Mouse (Mus musculus): Measurements from ENCODE around the gene Nudt9.
"Not testable (repeated sequence)": the region's sequence is repeated elsewhere in the genome, so short reads cannot be mapped to it uniquely, and the experiment has no call there.

DNA sequence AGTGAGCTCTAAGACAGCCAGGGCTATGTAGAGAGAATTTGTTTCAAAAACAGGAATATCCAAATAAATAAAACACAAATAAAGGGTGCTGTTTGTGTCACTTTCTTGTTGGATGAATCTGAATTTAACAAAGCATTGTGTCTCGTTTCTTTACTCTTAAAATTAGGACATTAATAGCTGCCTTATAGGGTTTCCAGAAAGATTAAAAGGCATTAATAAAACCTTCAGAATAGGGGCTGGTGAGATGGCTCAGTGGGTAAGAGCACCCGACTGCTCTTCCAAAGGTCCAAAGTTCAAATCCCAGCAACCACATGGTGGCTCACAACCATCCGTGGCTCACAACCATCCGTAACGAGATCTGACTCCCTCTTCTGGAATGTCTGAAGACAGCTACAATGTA, 21.9 kb upstream of the Nudt9 start:
- TF ChIP-seq POLR2A (IDR thresholded peaks at IDR 0.05; ENCODE audit: insufficient read length, low read depth); POLR2AphosphoS2 (IDR thresholded peaks at IDR 0.05; ENCODE audit: insufficient read length, low read depth); USF1 (IDR thresholded peaks at IDR 0.05; ENCODE audit: low read depth); SRF (IDR thresholded peaks at IDR 0.05; ENCODE audit: control insufficient read depth, insufficient read length, low read depth); MYOG (IDR thresholded peaks at IDR 0.05; ENCODE audit: control insufficient read depth in 1 of 3, insufficient read depth in 1 of 3, insufficient read length in 2 of 3, low read depth in 2 of 3); E2F4 (IDR thresholded peaks at IDR 0.05; ENCODE audit: insufficient read depth); MAX (IDR thresholded peaks at IDR 0.05; ENCODE audit: low read depth): not testable (repeated sequence)

All from myocyte (in vitro differentiated cells).